Mouse (Mus musculus): ENCODE measurements around the gene 1700011L22Rik.

The 1700011L22Rik gene

DNA sequence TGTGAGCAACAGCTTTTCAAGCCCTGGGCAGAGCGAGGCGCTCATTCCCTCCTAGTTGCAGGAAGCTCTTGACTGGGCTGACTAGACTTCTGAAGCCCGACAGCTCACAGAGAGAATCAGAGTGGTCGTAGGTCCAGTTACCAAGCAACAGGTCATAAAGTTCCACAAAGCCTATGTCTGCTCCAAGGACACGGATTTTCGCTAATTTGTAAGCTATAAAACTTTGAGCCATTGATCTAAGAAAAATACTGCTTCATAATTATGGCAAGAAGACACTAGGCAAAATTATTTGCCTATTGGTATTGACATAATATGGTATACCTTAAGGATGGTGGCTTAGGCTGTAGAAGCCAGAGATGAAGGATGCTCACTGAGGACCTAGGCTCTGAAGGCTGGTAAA, at the start of gene 1700011L22Rik:
Gene 1700011L22Rik, minus strand, starts transcription at position 101 of the 400 bp plus-strand sequence.
- DNase-seq (ENCODE audit: extremely low read depth, insufficient read length, low spot score): no peak

DNA sequence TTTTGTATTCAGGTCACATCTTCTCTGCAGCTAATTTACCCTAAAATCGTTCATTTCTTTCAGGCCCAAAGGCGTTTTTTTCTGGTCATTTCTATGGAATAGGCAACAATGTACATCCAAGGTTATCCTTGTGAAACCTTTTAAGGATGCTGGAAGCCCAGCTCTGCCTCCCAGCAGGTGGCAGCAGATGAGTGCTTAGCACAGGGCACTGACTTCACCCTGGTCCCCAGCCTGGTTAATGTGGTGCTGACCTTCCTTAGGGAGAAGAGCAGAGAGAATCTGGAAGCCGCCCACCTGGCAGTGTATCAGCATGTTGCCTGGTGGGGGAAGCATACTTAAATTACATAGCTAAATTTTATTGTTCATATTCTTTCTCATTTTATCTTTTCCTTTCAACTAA, 49.4 kb upstream of the 1700011L22Rik start:
- peak; percentile 38 for DNase-seq (ENCODE audit: extremely low read depth, insufficient read length, low spot score)

DNA sequence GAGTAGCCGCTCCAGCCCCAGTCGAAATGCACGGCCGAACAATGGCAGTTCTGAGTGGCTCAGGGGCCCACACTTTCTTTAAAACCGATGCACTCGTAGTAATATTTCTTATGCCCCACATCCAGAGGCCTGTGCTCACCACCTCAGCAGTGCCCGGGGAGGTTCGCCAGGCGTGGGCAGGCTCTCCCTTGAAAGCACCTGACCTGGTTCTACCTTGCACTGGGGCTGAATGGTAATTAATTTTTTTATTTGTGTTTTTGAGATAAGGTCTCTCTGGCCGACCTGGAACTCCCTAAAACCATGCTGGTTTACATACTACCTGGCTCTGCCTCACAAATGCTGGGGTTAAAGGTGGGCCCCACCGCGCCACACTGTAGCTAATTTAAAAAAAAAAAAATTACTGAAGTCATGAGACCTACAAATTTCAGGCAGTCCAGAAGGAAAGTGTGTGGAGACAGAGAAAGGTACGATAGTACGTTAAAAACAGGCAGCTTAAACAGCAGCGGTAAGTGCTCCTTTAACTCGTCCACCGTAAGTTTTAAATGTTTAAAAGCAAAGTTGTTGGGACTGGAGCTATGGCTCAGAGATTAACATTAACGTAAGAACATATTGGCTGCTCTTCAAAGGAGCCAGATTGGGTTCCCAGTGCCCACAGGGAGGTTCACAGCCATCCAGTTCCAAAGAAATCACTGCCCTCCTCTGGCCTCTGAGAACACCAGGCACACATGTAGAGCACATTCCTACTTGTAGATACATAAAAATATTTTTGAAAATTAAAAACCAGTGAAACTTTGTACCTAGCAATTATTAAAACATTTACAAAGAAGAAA, 47.1 kb upstream of the 1700011L22Rik start:
- DNase-seq (ENCODE audit: extremely low read depth, insufficient read length, low spot score): no peak

- peak; percentile 98 for DNase-seq (ENCODE audit: extremely low read depth, insufficient read length, low spot score)
Measured at GRCm38 (mm10) chr8:79294610-79295275, 46.4 kb upstream of the 1700011L22Rik start, which contains the start of gene Mmaa. Mmaa (minus strand) TSS chr8:79294937.

DNA sequence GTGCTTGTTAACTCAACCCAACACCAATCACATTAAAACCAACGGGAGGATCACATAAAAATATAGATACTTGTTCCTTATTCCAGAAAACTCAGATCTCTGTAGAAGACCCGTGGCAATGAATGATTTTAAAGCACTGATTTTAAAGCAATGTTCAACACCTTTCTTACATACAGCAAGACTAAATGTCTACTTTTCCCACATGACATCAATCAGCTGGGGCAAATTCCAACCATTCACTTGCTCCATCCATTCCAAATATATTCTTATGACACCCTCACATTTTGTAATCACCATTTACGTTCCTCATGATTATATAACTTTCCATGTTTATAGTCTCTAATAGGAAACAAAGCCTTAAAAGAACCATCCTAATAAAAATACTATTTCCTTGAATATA, 45.5 kb upstream of the 1700011L22Rik start:
- no peak for DNase-seq (ENCODE audit: extremely low read depth, insufficient read length, low spot score)

DNA sequence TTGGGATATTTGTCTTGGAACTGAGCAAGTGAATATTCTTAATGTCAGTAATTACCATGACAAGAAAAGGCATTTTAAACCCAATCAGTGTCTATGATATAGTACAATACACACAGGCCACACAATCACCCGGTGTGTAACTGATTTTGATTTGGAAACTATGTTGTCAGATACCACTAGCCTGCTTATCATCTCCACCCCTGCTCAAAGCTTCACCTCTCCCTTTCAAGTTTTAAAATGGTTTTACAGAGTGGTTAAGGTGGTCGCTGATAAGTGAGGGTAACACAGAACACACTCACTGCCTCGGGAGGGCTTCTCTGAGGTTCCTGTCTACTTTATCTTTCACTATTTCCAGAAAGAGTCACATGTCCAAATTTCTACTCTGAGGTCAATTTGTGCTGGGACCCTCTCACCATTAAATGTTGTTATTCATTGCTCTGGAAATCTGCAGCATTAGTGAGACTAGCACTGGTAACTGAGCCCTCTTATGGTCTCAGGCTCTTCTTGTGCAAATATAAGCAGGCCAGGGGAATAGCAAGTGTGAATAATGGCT, 44.4 kb upstream of the 1700011L22Rik start:
- no peak for DNase-seq (ENCODE audit: extremely low read depth, insufficient read length, low spot score)

DNA sequence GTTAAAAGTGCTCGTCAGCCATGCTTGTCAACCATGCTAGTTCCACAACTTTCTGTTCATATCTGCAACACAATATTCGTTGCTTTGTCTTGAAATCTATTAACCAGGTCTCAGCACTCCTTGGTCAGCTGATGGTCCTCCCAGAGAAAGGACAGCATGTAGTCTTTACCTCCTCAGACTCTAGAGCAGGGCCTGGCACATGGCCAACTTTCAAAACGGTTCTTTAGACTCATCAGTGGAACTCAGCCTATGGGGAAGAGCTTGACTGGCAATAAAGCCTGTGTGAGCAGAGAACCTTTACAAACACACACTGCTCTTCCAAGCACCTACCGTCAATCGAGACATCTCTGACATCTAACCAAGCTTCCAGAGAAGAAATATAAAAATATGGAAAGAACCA, 41.2 kb upstream of the 1700011L22Rik start:
- DNase-seq (ENCODE audit: extremely low read depth, insufficient read length, low spot score): no peak

DNA sequence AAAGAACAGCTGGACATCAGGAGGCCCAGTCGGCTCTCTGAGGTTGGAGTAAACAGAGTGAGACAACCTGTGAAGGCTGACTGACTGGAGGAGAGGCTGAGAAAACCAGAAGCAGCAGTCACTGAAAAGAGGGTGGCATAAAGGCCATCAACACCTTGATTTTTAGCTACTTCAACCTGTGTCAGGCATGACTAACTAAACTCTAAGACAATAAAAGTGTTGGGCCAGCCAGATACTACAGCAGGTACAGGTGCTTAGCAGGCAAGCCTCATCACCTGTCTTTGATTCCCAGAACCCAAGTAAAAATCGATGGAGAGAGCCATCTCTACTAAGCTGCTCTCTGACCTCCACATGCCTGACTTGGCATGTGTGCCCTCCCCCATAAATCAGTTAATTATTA, 40.3 kb upstream of the 1700011L22Rik start:
- DNase-seq (ENCODE audit: extremely low read depth, insufficient read length, low spot score): no peak

DNA sequence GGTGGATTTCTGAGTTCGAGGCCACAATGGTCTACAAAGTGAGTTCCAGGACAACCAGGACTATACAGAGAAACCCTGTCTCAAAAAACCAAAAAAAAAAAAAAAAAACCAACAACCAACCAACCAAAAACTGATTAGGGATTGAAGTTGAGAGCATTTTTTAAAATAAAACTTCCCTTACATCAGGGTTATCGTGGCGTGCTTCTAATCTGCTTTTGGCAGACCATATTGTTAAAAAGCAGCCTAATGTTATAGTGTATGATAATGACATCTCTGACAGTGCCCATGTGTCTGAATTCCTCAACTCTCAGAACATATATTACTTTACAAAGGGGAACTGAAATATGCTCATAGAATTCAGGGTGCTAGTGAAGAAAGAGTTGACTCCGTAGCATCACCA, 39.9 kb upstream of the 1700011L22Rik start:
- DNase-seq (ENCODE audit: extremely low read depth, insufficient read length, low spot score): no peak

- no peak for DNase-seq (ENCODE audit: extremely low read depth, insufficient read length, low spot score)
Measured at GRCm38 (mm10) chr8:79286424-79286823, 38.1 kb upstream of the 1700011L22Rik start.

GRCm38 (mm10) chr8:79284626-79285025, 36.3 kb upstream of the 1700011L22Rik start:
- no peak for DNase-seq (ENCODE audit: extremely low read depth, insufficient read length, low spot score)

- DNase-seq (ENCODE audit: extremely low read depth, insufficient read length, low spot score): no peak
Measured at GRCm38 (mm10) chr8:79281376-79281890, 33.1 kb upstream of the 1700011L22Rik start.

- no peak for DNase-seq (ENCODE audit: extremely low read depth, insufficient read length, low spot score)
Measured at GRCm38 (mm10) chr8:79277264-79277870, 29.0 kb upstream of the 1700011L22Rik start.

DNA sequence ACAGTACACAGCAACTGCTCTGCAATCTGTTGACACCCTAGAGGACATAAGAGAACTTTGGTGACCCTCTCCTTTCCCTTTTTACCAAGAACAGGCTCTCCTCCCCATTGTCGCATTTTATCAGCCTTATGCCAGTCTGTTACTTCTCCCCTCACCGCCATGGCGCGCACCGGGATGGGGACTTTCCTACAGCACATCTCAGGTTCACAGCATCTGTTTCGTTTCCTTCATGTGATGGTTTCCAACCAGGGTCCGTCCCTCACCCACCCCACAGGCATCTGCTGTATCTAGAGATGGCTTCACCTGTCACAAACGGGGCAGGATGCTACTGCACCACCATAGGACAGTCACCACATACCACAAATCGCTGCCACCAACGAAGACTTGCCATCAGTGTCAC, 26.6 kb upstream of the 1700011L22Rik start:
- DNase-seq (ENCODE audit: extremely low read depth, insufficient read length, low spot score): no peak

DNA sequence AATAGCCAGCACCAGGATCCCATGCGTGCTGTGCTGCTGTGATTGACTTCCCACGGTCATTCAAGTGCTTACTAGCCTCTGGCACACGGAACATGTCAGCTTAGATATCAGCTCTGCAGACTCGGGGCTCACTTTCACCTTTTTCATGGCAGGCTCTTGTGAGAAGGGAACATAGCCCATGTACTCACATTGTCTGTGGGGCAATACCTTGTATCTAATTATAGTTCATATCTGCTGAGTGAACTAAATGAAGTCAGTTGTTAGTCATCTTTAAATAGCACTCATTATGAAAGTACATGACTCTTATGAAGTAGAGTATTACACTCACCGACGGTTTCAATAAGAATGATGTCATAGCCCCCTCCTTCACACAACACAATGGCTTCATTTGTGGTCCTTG, 25.4 kb upstream of the 1700011L22Rik start:
- no peak for DNase-seq (ENCODE audit: extremely low read depth, insufficient read length, low spot score)

- no peak for DNase-seq (ENCODE audit: extremely low read depth, insufficient read length, low spot score)
Measured at GRCm38 (mm10) chr8:79272676-79273075, 24.3 kb upstream of the 1700011L22Rik start.

DNA sequence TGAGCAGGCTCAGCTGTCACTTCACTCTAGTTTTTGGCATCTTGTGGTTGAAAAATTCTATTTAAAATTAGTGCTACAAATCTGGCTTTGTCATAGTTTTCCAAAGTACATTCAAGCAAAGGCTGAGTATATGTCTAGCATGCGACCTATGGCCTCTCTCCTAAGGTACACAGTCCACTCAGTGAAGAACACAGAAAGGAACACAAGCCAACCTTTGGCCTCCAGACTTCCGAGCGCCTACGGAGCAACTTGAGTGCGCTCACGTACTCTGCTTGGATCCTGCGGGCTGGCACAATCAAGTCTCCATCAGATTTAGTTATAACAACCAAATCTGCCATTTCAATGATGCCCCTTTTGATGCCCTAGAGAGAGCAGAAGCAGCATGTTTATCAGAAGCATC, 20.6 kb upstream of the 1700011L22Rik start:
- no peak for DNase-seq (ENCODE audit: extremely low read depth, insufficient read length, low spot score)

DNA sequence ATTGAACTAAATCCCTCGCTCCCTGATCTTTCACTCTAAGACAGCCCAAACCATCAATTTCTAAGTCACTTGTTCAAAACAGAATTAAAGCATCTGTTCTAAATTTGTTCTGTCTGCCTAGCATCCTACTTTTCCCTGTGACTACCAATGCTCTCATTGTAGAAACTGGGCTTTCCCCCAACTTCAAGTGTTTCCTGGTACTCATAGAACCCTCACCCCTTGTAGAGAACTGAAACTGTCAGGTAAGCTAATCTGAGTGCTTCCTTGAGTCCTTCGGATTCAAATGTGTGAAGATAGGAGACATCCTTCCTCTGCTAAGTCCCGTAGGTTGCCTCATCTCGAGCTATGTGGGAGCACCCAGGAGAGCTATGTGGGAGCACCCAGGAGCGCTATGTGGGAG, 13.6 kb upstream of the 1700011L22Rik start:
- no peak for DNase-seq (ENCODE audit: extremely low read depth, insufficient read length, low spot score)

GRCm38 (mm10) chr8:79256076-79256705, 7.8 kb upstream of the 1700011L22Rik start:
- DNase-seq (ENCODE audit: extremely low read depth, insufficient read length, low spot score): peak; percentile 58

GRCm38 (mm10) chr8:79253742-79254141, 5.4 kb upstream of the 1700011L22Rik start:
- no peak for DNase-seq (ENCODE audit: extremely low read depth, insufficient read length, low spot score)

DNA sequence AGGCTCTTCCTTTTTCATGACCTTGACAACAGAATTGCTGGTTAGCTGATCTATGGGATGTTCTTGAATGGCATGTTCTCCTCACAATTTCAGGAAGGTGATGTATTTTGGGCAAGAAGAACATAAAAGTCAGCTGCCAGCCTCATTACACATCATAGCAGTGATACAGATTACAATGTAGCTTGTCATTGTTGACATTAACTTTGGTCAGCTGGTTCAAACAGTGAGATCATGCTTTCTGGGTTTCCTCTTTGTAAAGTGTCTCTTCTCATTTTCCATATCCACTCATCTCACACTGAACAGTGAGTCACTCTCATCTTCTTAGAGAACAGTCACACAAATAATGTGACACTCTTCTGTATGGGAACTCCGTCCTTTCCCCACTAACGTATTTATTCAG, 4.9 kb downstream of the 1700011L22Rik start:
- DNase-seq (ENCODE audit: extremely low read depth, insufficient read length, low spot score): no peak
